Mouse (Mus musculus): ENCODE results near the gene Xrcc3. TPM values are rescaled to one million over a fixed set of nuclear protein-coding genes. Genes with fewer than 3 reads are reported as not detected.
A peak's percentile ranks its signal among the peaks of the same experiment; 100 is the strongest.

The Xrcc3 gene
- polyA plus RNA-seq, 1 experiment from 2014 or later = 22.2 TPM

GRCm38 (mm10) chr12:111766313-111767236 lies 47.1 kb downstream of the Xrcc3 start:
- Histone ChIP-seq H3K4me1 (peaks cover 42% of the 10 kb centered on the region), H3K27ac (replicated peaks) (peak overlapping the region; percentile 30; the same call in 1 of the 2 replicates), H3K4me3 (peak overlapping the region; percentile 21; the same call in 1 of the 2 replicates), H3K9me3 (no peaks in the 10 kb centered on the region), H3K27me3 (replicated peaks; ENCODE audit: low read depth, poor library complexity, severe bottlenecking) (no peaks in the 10 kb centered on the region), H3K36me3 (replicated peaks) (peaks cover 50% of the 10 kb centered on the region)
- WGBS = 45% methylated on average over 16 of the region's 16 CpGs
- DNase-seq (ENCODE audit: low spot score) = peak; percentile 30

- Histone ChIP-seq H3K4me1 (peaks cover 61% of the 10 kb centered on the region), H3K27ac (replicated peaks) (no peak overlapping the region), H3K4me3 (no peak overlapping the region), H3K9me3 (no peaks in the 10 kb centered on the region), H3K36me3 (replicated peaks) (peaks cover 34% of the 10 kb centered on the region), H3K27me3 (replicated peaks; ENCODE audit: low read depth, poor library complexity, severe bottlenecking) (no peaks in the 10 kb centered on the region)
- 92% methylated on average over 13 of the region's 13 CpGs for WGBS
- no peak for DNase-seq (ENCODE audit: low spot score)
Observed at GRCm38 (mm10) chr12:111762620-111763280, 50.9 kb downstream of the Xrcc3 start.

- 78% methylated on average over 7 of the region's 7 CpGs for WGBS
- 0 out of 2 replicates have a peak overlapping the region, but pooled peaks have one; percentile 95 for H3K27ac ChIP-seq (replicated peaks)
- H3K4me3 ChIP-seq = peak overlapping the region; percentile 92
- no peaks in the 10 kb centered on the region for H3K9me3 ChIP-seq
- no peaks in the 10 kb centered on the region for H3K27me3 ChIP-seq (replicated peaks; ENCODE audit: low read depth, poor library complexity, severe bottlenecking)
- peaks cover 26% of the 10 kb centered on the region for H3K36me3 ChIP-seq (replicated peaks)
- peaks cover 46% of the 10 kb centered on the region for H3K4me1 ChIP-seq
- no peak for DNase-seq (ENCODE audit: low spot score)
Observed at GRCm38 (mm10) chr12:111760306-111760908, 53.3 kb downstream of the Xrcc3 start.

- Histone ChIP-seq H3K36me3 (replicated peaks) (peaks cover 26% of the 10 kb centered on the region), H3K4me1 (peaks cover 46% of the 10 kb centered on the region), H3K27ac (replicated peaks) (peak overlapping the region; percentile 95), H3K4me3 (peak overlapping the region; percentile 92), H3K27me3 (replicated peaks; ENCODE audit: low read depth, poor library complexity, severe bottlenecking) (no peaks in the 10 kb centered on the region), H3K9me3 (no peaks in the 10 kb centered on the region)
- 2% methylated on average over 35 of the region's 35 CpGs for WGBS
- peak; percentile 49 for DNase-seq (ENCODE audit: low spot score)
Observed at GRCm38 (mm10) chr12:111759176-111760061, 54.3 kb downstream of the Xrcc3 start.

GRCm38 (mm10) chr12:111758381-111759175 lies 55.1 kb downstream of the Xrcc3 start, which contains the start of gene Klc1:
Gene Klc1, plus strand, starts transcription at chr12:111758849.
- Histone ChIP-seq H3K4me1 (peaks cover 46% of the 10 kb centered on the region), H3K27me3 (replicated peaks; ENCODE audit: low read depth, poor library complexity, severe bottlenecking) (no peaks in the 10 kb centered on the region), H3K4me3 (peak within 1 kb of the TSS; percentile 92), H3K27ac (replicated peaks) (peak within 1 kb of the TSS; percentile 95), H3K9me3 (no peaks in the 10 kb centered on the region), H3K36me3 (replicated peaks) (peaks cover 19% of the 10 kb centered on the region)
- under 1% methylated on average over 85 of the region's 85 CpGs for WGBS
- peak; percentile 85 for DNase-seq (ENCODE audit: low spot score)

GRCm38 (mm10) chr12:111757561-111758325 lies 55.9 kb downstream of the Xrcc3 start:
- peak overlapping the region; percentile 95 for H3K27ac ChIP-seq (replicated peaks)
- 52% methylated on average over 10 of the region's 10 CpGs for WGBS
- H3K4me1 ChIP-seq = peaks cover 42% of the 10 kb centered on the region

GRCm38 (mm10) chr12:111756698-111757082 lies 57.0 kb downstream of the Xrcc3 start:
- Histone ChIP-seq H3K4me3 (no peak overlapping the region), H3K27ac (replicated peaks) (no peak overlapping the region), H3K4me1 (peaks cover 34% of the 10 kb centered on the region), H3K27me3 (replicated peaks; ENCODE audit: low read depth, poor library complexity, severe bottlenecking) (no peaks in the 10 kb centered on the region), H3K36me3 (replicated peaks) (peaks cover under 1% of the 10 kb centered on the region; the same call in 1 of the 2 replicates), H3K9me3 (no peaks in the 10 kb centered on the region)
- 43% methylated on average over 5 of the region's 5 CpGs for WGBS
- peak; percentile 54 for DNase-seq (ENCODE audit: low spot score)

More at GRCm38 (mm10) chr12:111757561-111758325, 55.9 kb downstream of the Xrcc3 start:
- Histone ChIP-seq H3K27me3 (replicated peaks; ENCODE audit: low read depth, poor library complexity, severe bottlenecking) (no peaks in the 10 kb centered on the region), H3K36me3 (replicated peaks) (peaks cover 11% of the 10 kb centered on the region), H3K9me3 (no peaks in the 10 kb centered on the region), H3K4me3 (peak overlapping the region; percentile 92)
- DNase-seq (ENCODE audit: low spot score) = no peak

GRCm38 (mm10) chr12:111756082-111756697 lies 57.5 kb downstream of the Xrcc3 start:
- Histone ChIP-seq H3K4me3 (no peak overlapping the region), H3K36me3 (replicated peaks) (no peaks in the 10 kb centered on the region; the same call in 1 of the 2 replicates), H3K27me3 (replicated peaks; ENCODE audit: low read depth, poor library complexity, severe bottlenecking) (no peaks in the 10 kb centered on the region), H3K9me3 (no peaks in the 10 kb centered on the region), H3K27ac (replicated peaks) (no peak overlapping the region), H3K4me1 (peaks cover 33% of the 10 kb centered on the region)
- 59% methylated on average over 4 of the region's 4 CpGs for WGBS
- no peak for DNase-seq (ENCODE audit: low spot score)

- Histone ChIP-seq H3K4me1 (peaks cover 26% of the 10 kb centered on the region), H3K27me3 (replicated peaks; ENCODE audit: low read depth, poor library complexity, severe bottlenecking) (no peaks in the 10 kb centered on the region), H3K4me3 (no peak overlapping the region), H3K9me3 (no peaks in the 10 kb centered on the region), H3K27ac (replicated peaks) (no peak overlapping the region), H3K36me3 (replicated peaks) (no peaks in the 10 kb centered on the region)
- DNase-seq (ENCODE audit: low spot score) = no peak
- 62% methylated on average over 2 of the region's 2 CpGs for WGBS
Observed at GRCm38 (mm10) chr12:111755231-111755630, 58.4 kb downstream of the Xrcc3 start.

- Histone ChIP-seq H3K27ac (replicated peaks) (no peak overlapping the region), H3K27me3 (replicated peaks; ENCODE audit: low read depth, poor library complexity, severe bottlenecking) (no peaks in the 10 kb centered on the region), H3K4me3 (no peak overlapping the region), H3K4me1 (peaks cover 22% of the 10 kb centered on the region), H3K36me3 (replicated peaks) (no peaks in the 10 kb centered on the region), H3K9me3 (no peaks in the 10 kb centered on the region)
- DNase-seq (ENCODE audit: low spot score) = no peak
Observed at GRCm38 (mm10) chr12:111754710-111755109, 59.0 kb downstream of the Xrcc3 start.

Data from embryonic facial prominence, embryonic 10.5 days (tissue).